Mouse (Mus musculus) MEL (cell line): Measurements from ENCODE around the gene Gnao1. TPM values are rescaled to one million over a fixed set of nuclear protein-coding genes. Genes with fewer than 3 reads are reported as not detected.

Experiments
- DNase-seq: peaks from one replicate; pipeline ENCODE4 v3.0.0; 2011; ENCODE audit warnings: low read depth, low spot score
- H3K27ac ChIP-seq: 2 replicates; pipeline ENCODE4 v1.5.1; 2012; ENCODE audit warnings: low read depth, mild to moderate bottlenecking, control low read depth, low read length, moderate library complexity; ENCODE audit not compliant: control insufficient read depth
- H3K27me3 ChIP-seq, 2 experiments: fragments of 150-350 bp in 1 of 2; sonication (generic) in 1 of 2; 2 replicates each; pipeline ENCODE4 v1.6.1; 2012; ENCODE audit warnings: low read length in 2 of 2, mild to moderate bottlenecking in 2 of 2, improper control_type of control experiment in 1 of 2, moderate library complexity in 1 of 2; ENCODE audit not compliant: insufficient read depth in 2 of 2, control insufficient read depth in 1 of 2
- H3K36me3 ChIP-seq, 2 experiments: 2 replicates each; pipeline ENCODE4 v1.6.1; 2012 to 2014; ENCODE audit warnings: low read length in 2 of 2, improper control_type of control experiment in 1 of 2, inconsistent platforms in 1 of 2, mild to moderate bottlenecking in 1 of 2; ENCODE audit not compliant: insufficient read depth in 2 of 2, control insufficient read depth in 1 of 2
- H3K4me1 ChIP-seq, 2 experiments: fragments of 150-350 bp in 1 of 2; sonication (generic) in 1 of 2; 2 replicates each; pipeline ENCODE4 v1.6.1; 2012; ENCODE audit warnings: low read length in 2 of 2, improper control_type of control experiment in 1 of 2, mild to moderate bottlenecking in 1 of 2; ENCODE audit not compliant: insufficient read depth in 2 of 2, control insufficient read depth in 1 of 2
- H3K4me3 ChIP-seq, 2 experiments: fragments of 150-350 bp in 1 of 2; sonication (generic) in 1 of 2; 2 replicates each; pipeline ENCODE4 v1.5.1; 2012; ENCODE audit warnings: low read depth in 2 of 2, low read length in 2 of 2, mild to moderate bottlenecking in 2 of 2, moderate library complexity in 2 of 2, control low read depth in 1 of 2, improper control_type of control experiment in 1 of 2; ENCODE audit not compliant: control insufficient read depth in 1 of 2, insufficient read depth in 1 of 2
- H3K79me2 ChIP-seq: 2 replicates; pipeline ENCODE4 v1.6.1; 2012; ENCODE audit warnings: mild to moderate bottlenecking, low read length, moderate library complexity; ENCODE audit not compliant: control insufficient read depth, poor library complexity, insufficient read depth
- H3K9ac ChIP-seq: 2 replicates; pipeline ENCODE4 v1.6.1; 2012; ENCODE audit warnings: low read depth, mild to moderate bottlenecking, control low read depth, low read length, moderate library complexity; ENCODE audit not compliant: control insufficient read depth, poor library complexity, severe bottlenecking
- H3K9me3 ChIP-seq: fragments of 150-350 bp; sonication (generic); replicated peaks from 2 replicates; pipeline ENCODE4 v1.6.1; 2012; ENCODE audit warnings: mild to moderate bottlenecking, low read length, improper control_type of control experiment, moderate library complexity; ENCODE audit not compliant: insufficient read depth
- CHD1 ChIP-seq: IDR thresholded peaks from 2 replicates; pipeline ENCODE4 v1.6.1; 2012; ENCODE audit warnings: low read depth, mild to moderate bottlenecking, inconsistent platforms, low read length, improper control_type of control experiment
- E2F4 ChIP-seq: IDR thresholded peaks from 2 replicates; pipeline ENCODE4 v1.6.1; 2011; ENCODE audit warnings: low read depth, low read length, improper control_type of control experiment, borderline replicate concordance
- ELF1 ChIP-seq: IDR thresholded peaks from 2 replicates; pipeline ENCODE4 v1.6.1; 2014; ENCODE audit warnings: low read depth, mild to moderate bottlenecking, inconsistent platforms, low read length, improper control_type of control experiment, moderate library complexity
- EP300 ChIP-seq, 2 experiments: IDR thresholded peaks; 2 replicates each; pipeline ENCODE4 v1.6.1; 2011; ENCODE audit warnings: improper control_type of control experiment in 2 of 2, low read length in 2 of 2, low read depth in 1 of 2, mild to moderate bottlenecking in 1 of 2
- GATA1 ChIP-seq: IDR thresholded peaks from 2 replicates; pipeline ENCODE4 v1.6.1; 2011; ENCODE audit warnings: low read depth, low read length, improper control_type of control experiment
- KAT2A ChIP-seq: conservative IDR thresholded peaks from 2 replicates; pipeline ENCODE4 v1.6.1; 2012; ENCODE audit warnings: low read depth, low read length, improper control_type of control experiment, inconsistent platforms
- MAFK ChIP-seq: IDR thresholded peaks from 2 replicates; pipeline ENCODE4 v1.6.1; 2011; ENCODE audit warnings: low read depth, mild to moderate bottlenecking, low read length, improper control_type of control experiment, borderline replicate concordance
- MAX ChIP-seq: IDR thresholded peaks from 2 replicates; pipeline ENCODE4 v1.6.1; 2011; ENCODE audit warnings: low read length, improper control_type of control experiment
- MYC ChIP-seq: IDR thresholded peaks from 2 replicates; pipeline ENCODE4 v1.6.1; 2011; ENCODE audit warnings: low read depth, mild to moderate bottlenecking, low read length, improper control_type of control experiment, moderate library complexity
- NELFE ChIP-seq: IDR thresholded peaks from 2 replicates; pipeline ENCODE4 v1.6.1; 2011; ENCODE audit warnings: low read depth, low read length, improper control_type of control experiment
- NRF1 ChIP-seq: IDR thresholded peaks from 2 replicates; pipeline ENCODE4 v1.6.1; 2014; ENCODE audit warnings: low read depth, mild to moderate bottlenecking, inconsistent platforms, low read length, improper control_type of control experiment, moderate library complexity; ENCODE audit not compliant: poor library complexity, insufficient read depth, severe bottlenecking
- POLR2A ChIP-seq, 2 experiments: IDR thresholded peaks; 2 replicates each; pipeline ENCODE4 v1.6.1; 2011 to 2012; ENCODE audit warnings: low read length in 2 of 2, mild to moderate bottlenecking in 2 of 2, control low read depth in 1 of 2, improper control_type of control experiment in 1 of 2, low read depth in 1 of 2, moderate library complexity in 1 of 2; ENCODE audit not compliant: control insufficient read depth in 1 of 2, insufficient read depth in 1 of 2, poor library complexity in 1 of 2
- TAL1 ChIP-seq: IDR thresholded peaks from 2 replicates; pipeline ENCODE4 v1.6.1; 2012; ENCODE audit warnings: mild to moderate bottlenecking, inconsistent platforms, low read length, moderate library complexity, mixed read lengths
- USF1 ChIP-seq: IDR thresholded peaks from 2 replicates; pipeline ENCODE4 v1.6.1; 2014; ENCODE audit warnings: low read depth, mild to moderate bottlenecking, inconsistent platforms, low read length, improper control_type of control experiment, moderate library complexity
- USF2 ChIP-seq, 2 experiments: IDR thresholded peaks; 2 replicates each; pipeline ENCODE4 v1.6.1; 2011 to 2012; ENCODE audit warnings: improper control_type of control experiment in 2 of 2, low read length in 2 of 2, borderline replicate concordance in 1 of 2, inconsistent platforms in 1 of 2, low read depth in 1 of 2, mild to moderate bottlenecking in 1 of 2; ENCODE audit not compliant: insufficient read depth in 1 of 2
- ZC3H11A ChIP-seq: IDR thresholded peaks from 2 replicates; pipeline ENCODE4 v1.6.1; 2012; ENCODE audit warnings: low read depth, mild to moderate bottlenecking, inconsistent platforms, low read length, improper control_type of control experiment
- ZKSCAN1 ChIP-seq: IDR thresholded peaks from 2 replicates; pipeline ENCODE4 v1.6.1; 2012; ENCODE audit warnings: low read depth, mild to moderate bottlenecking, inconsistent platforms, low read length, improper control_type of control experiment, moderate library complexity
- ZNF384 ChIP-seq: IDR thresholded peaks from 2 replicates; pipeline ENCODE4 v1.6.1; 2012; ENCODE audit warnings: low read depth, mild to moderate bottlenecking, inconsistent platforms, low read length, improper control_type of control experiment
- polyA plus RNA-seq, 2 experiments: library from polyadenylated mRNA; stranded (reverse) in 1 of 2; unstranded in 1 of 2; fragments of >175 nt in 1 of 2; fragments of >200 nt in 1 of 2; gene quantifications; 2 replicates each; pipeline versions ENCODE4 v1.2.1 to v1.2.4; 2012; ENCODE audit warnings: low replicate concordance in 2 of 2, low read depth in 1 of 2; ENCODE audit not compliant: insufficient read length in 2 of 2, insufficient read depth in 1 of 2, missing spikeins in 1 of 2
- total RNA-seq: library from RNA; depleted of rRNA; stranded (reverse); fragments of 300-350 nt; gene quantifications from 2 replicates; pipeline ENCODE4 v1.2.3, GENCODE M21; 2012

Gnao1 gene
- total and polyA plus RNA-seq, 3 experiments = 0.03 TPM; not detected in 2

- no peaks in the 10 kb centered on the region for H3K4me1 ChIP-seq
- no peak overlapping the region for H3K9ac ChIP-seq
- no peak overlapping the region for H3K27ac ChIP-seq
- no peaks in the 10 kb centered on the region for H3K9me3 ChIP-seq
- H3K36me3 ChIP-seq = no peaks in the 10 kb centered on the region
- H3K79me2 ChIP-seq = no peaks in the 10 kb centered on the region
- H3K27me3 ChIP-seq = no peaks in the 10 kb centered on the region
- TF ChIP-seq USF2 (IDR thresholded peaks at IDR 0.05; ENCODE audit: borderline replicate concordance in 1 of 2, insufficient read depth in 1 of 2, low read depth in 1 of 2, low read length in 2 of 2) (no peak), TAL1 (no peak), GATA1 (no peak), NELFE (no peak), ZC3H11A (no peak)
- DNase-seq = no peak
- H3K4me3 ChIP-seq = no peak overlapping the region
Measured at GRCm38 (mm10) chr8:93819929-93820328, 10.2 kb downstream of the Gnao1 start.

- DNase-seq = no peak
- TF ChIP-seq ZKSCAN1 = no peak
- no peak for TF ChIP-seq NRF1
- TF ChIP-seq POLR2A (IDR thresholded peaks at IDR 0.05; ENCODE audit: control insufficient read depth in 1 of 2, insufficient read depth in 1 of 2, low read depth in 1 of 2, low read length in 2 of 2, poor library complexity in 1 of 2) = no peak
- TF ChIP-seq ELF1 = no peak
- TF ChIP-seq ZNF384 = no peak
- TF ChIP-seq USF2 (IDR thresholded peaks at IDR 0.05; ENCODE audit: borderline replicate concordance in 1 of 2, insufficient read depth in 1 of 2, low read depth in 1 of 2, low read length in 2 of 2) = no peak
- no peak for TF ChIP-seq CHD1
- TF ChIP-seq E2F4 = no peak
- TF ChIP-seq MYC = no peak
- no peak for TF ChIP-seq USF1
- TF ChIP-seq NELFE = no peak
- no peak for TF ChIP-seq MAX
- no peak for TF ChIP-seq EP300 (IDR thresholded peaks at IDR 0.05; ENCODE audit: low read depth in 1 of 2, low read length in 2 of 2)
- TF ChIP-seq KAT2A = no peak
- no peak for TF ChIP-seq MAFK
- TF ChIP-seq, all 39 proteins: peak for 0
- H3K9ac ChIP-seq = no peak overlapping the region
Measured at GRCm38 (mm10) chr8:93821327-93821726, 11.6 kb downstream of the Gnao1 start.

More at GRCm38 (mm10) chr8:93821327-93821726, 11.6 kb downstream of the Gnao1 start:
- H3K79me2 ChIP-seq = no peaks in the 10 kb centered on the region
- H3K36me3 ChIP-seq = no peaks in the 10 kb centered on the region
- no peak overlapping the region for H3K4me3 ChIP-seq
- H3K4me1 ChIP-seq = no peaks in the 10 kb centered on the region
- H3K9me3 ChIP-seq = no peaks in the 10 kb centered on the region
- H3K27ac ChIP-seq = no peak overlapping the region
- no peaks in the 10 kb centered on the region for H3K27me3 ChIP-seq
